Mouse (Mus musculus) adrenal gland, postnatal 25 days (tissue): Measurements from ENCODE around the gene Ptgdr. TPM values are rescaled to one million over a fixed set of nuclear protein-coding genes. Genes with fewer than 3 reads are reported as not detected.
"Not testable (repeated sequence)": the region's sequence is repeated elsewhere in the genome, so short reads cannot be mapped to it uniquely, and the experiment has no call there.

Experiments
- DNase-seq: peaks from one replicate; pipeline ENCODE4 v3.0.0; 2021; ENCODE audit warnings: mixed read lengths
- long read RNA-seq: library from polyadenylated mRNA; stranded (forward); transcript quantifications from one replicate; pipeline ENCODE4 v2.0.0, GENCODE M21; 2021
- total RNA-seq: library from RNA; stranded (reverse); gene quantifications from 2 replicates; pipeline ENCODE4 v1.2.3, GENCODE M21; 2021

Ptgdr gene
- not detected in 2 replicates for total RNA-seq
- long read RNA-seq, result 0 reads

DNA sequence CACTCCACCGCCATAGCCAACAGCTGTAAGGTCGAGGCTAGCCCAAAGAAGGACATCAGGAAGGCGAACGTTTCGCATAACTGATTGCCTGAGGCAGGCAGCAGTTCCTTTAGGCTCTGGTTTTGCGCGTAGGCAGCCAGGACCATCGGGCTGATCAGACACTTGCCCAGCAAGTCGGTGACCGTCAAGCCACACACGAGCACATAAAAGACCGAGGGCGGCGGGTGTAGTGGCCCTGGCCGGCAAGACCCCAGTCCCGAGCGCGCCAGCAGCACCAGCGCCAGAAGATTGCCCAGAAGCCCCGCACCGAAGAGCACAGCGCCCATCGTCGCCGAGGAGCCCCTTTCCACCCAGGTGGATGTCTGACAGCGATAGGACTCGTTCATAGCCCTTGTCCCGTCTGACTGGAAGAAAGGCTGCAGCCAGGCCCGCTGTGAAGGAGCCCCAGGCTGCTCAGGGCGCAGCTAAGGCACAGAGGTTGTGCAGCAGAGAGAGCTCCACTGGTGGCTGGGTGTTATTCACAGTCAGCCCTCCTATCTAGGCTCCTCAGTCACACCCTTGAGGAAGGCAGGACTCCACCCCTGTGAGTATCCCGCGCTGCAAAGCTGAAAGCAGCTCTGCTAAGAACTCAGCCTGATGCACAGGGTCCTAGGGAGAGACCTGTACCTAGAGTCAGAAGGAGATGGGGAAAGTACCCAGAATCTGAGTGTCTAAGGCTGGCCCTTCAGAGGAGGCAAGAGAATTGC, at the start of gene Ptgdr:
TSS of gene Ptgdr (minus strand) at position 508 of the 746 bp plus-strand sequence.
- DNase-seq, result no peak

DNA sequence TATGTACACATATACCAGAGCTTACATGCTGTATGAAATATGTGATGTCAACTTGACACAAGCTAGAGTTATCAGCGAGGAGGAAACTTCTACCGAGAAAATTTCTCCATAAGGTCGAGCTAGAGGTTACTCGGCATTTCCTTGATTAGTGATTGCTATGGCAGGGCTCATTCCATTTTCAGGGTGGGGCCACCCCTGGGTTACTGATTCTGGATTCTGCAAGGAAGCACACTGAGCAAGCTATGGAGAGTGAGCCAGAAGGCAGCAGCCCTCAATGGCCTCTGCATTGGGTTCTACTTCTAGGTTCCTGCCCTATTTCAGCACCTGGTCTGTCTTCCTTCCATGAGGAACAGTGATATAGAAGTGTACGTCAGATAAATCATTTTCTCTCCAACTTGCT, 48.6 kb upstream of the Ptgdr start:
- no peak for DNase-seq

DNA sequence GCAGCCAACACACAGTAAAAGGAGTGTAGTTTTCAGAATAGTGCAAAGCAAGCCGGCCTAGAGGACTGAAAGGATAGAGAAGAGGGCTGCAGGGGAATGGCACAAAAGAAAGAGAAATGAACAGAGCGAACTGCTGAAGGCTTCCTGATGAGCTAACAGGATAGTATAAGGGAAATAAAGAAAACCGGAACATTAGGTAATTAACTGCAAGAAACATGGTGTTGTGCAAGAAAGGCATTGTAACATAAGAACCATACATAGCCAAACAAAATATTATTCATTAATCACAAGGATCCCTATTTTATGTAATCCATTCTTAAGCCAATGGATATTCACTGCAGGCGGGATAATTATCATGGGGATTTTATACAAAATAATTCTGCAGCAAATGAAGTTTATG, 45.0 kb upstream of the Ptgdr start:
- no peak for DNase-seq

DNA sequence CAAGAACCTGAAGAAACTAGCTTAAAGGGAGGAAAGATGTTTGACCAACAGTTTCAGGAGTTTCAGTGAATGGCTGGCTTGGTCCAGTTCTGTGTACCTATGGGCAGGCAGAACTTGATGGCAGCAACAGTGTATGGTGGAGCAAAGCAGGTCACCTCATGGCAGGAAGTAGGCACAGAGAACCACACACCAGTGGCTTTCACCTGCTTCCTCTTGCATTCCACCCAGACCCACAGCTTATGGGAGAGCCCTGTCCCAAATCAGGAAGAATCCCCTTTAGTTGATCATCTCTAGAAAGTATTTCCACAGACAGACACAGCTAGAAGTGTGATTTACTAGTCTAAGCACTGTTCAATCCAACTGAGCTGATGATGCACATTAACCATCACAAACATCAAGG, 42.6 kb upstream of the Ptgdr start:
- not testable (repeated sequence) for DNase-seq

DNA sequence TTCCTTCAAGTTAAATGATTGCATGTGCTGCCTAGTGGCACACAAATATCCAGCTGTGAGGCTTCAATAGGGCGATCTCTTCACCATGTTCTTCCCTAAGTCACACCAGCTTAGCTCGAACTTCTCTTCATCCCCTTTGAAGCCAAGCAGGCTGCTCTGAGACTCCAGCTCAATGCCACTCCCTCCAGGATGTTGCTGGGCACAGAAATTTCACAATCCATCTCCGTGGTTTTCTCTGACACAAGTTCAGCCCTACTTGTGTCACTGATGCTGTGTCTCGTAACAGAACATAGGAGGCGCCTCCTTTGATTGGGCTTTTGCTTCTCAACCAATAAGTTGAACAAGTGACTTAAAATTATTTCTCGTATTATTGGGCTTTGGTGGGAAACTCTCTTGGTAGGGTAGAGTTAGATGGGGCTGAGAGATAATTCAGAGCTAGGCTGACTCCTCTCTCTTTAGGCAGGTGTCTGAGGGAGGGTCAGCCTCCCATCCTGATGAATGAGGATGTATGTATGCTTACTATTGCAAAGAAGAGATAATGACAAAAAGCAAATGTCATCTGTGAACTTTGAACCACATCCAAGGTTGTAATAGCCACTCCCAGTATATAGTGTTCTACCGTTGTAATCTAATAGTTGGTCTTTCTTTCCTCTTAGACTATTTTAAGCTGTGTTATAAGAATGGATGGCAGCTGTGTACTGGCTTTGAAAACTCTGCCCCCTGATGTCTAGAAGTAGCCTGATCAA, 32.4 kb upstream of the Ptgdr start:
- DNase-seq, result no peak

DNA sequence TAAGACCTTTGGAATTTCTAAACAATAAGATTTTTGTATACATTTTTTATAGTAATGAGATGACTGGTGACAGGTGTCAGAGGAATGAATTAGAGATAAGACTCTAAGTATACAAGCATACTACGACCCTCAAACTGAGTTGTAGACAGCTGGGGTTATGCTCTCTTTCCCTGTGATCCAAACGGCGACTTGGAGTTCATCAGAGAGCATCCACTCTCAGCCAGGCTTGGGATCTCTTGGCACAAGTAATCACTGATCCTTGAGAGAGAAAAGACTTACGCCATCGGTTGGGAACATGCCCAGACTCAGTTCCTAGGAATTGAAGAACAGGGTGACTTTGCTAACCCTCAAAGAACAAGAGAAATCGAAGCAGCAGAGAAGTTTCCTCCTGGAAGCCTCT, 10.5 kb upstream of the Ptgdr start:
- no peak for DNase-seq

DNA sequence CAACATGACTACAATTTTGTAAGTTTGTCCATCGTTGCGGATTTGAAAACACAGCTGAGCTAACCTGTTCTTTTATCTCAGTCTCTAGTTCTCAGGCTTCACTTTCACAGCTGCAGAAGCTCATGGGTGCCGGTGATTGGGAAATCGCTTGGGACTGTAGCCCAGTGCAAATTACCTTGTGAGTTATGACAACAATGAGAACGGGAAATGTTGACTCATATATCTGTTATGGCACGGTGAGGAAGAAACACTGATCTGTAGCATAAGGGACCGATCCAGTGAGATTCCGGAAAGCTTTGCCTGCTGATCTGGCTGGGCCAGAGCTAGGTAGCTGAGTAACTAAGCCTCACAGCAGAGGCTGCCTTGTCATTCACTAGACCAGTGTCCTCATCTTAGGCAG, 6.5 kb upstream of the Ptgdr start:
- DNase-seq, result no peak

DNA sequence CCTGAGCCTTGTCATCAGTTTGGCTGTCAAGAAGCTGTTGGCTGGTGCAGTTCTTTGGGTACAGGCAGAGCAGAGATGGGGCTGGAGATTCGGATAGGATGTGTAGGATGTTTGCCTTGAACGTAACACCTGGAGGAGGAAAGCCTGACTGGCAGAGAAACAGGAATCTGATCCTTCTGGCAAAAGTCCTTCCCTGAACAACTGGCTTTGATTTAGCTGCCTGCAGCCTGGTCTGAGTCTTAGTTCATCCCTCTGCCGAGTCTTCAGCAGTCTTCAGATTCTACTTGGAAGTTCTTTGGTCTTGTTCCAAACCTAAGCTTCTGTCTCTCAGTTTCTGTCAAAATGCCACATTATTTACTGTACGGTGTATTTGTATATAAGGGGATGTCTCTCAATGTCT, 3.9 kb upstream of the Ptgdr start:
- no peak for DNase-seq

DNA sequence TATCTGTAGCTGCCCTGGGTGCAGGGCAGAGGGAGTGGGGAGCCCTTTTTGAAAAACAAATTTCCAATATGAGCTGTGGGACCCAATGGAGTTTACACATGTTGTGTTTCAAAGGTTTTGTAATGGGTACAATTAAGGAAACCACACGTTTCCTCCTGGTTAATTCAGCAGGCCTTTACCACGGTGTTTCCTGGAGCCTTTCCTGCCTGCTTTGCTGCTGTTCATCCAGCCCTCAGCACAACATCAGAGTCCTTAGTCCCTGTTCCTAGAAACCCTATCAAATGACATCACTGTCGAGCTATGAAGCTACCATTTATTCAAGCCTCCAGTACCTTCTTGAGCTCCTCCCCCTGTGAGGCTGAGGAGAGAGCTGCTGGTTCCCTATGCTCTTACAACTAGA, 2.0 kb upstream of the Ptgdr start:
- DNase-seq, result no peak

DNA sequence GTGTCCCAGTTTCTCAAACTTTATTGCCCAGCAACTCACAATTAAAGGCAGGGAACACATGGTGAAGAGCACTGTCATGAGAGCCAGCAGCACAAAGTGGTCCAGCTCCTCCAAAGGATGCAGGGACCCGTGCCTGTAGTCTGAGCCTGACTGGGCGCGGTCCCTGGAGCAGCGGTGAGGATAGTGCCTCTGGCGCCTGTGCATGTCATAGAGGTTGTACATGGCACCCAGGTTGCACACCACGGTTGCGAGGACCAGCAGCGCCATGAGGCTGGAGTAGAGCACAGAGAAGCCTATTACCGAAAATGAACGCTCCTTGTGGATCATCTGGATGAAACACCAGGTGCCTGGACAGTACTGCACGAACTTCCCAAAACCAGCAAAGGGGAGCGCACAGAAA, 803 bp downstream of the Ptgdr start:
- DNase-seq, result no peak

DNA sequence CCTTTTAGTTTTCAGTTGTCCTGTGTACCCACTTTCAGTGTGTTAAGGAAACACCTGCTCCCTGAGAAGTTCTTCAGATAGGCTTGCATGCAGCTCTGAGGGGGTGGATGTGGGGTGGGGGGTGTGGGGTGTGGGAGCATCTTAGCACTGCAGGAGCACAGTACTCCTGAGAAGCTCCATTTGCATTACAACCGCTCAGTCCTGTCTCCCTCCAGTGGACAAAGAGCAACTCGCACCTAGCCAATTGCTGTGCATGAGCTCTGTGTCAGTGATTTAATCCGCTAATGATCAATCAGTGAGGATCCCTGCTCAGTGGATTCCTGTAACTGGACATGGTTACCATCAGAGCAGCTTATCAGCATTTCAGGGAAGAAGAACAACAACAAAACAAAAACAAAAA, 8.5 kb downstream of the Ptgdr start:
- DNase-seq, result not testable (repeated sequence)

DNA sequence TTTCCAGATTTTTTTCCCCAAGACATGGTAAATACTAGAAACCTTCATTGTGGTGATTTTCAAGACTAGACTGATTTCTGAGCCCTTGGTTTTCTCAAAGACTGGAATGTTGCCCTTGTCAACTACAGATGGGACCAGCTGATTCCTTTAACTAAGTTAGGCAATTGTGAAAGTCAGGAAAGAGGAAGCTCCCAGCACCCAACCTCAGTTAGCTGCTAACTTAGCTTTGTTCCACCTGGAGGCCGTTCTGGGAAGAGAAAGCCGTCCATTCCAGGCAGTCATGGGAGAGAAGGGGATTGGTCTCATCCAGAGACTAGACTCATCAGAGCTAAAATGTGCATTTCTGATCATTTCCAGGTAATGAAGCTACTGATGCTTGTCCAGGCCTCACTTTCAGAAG, 11.4 kb downstream of the Ptgdr start:
- DNase-seq, result no peak

DNA sequence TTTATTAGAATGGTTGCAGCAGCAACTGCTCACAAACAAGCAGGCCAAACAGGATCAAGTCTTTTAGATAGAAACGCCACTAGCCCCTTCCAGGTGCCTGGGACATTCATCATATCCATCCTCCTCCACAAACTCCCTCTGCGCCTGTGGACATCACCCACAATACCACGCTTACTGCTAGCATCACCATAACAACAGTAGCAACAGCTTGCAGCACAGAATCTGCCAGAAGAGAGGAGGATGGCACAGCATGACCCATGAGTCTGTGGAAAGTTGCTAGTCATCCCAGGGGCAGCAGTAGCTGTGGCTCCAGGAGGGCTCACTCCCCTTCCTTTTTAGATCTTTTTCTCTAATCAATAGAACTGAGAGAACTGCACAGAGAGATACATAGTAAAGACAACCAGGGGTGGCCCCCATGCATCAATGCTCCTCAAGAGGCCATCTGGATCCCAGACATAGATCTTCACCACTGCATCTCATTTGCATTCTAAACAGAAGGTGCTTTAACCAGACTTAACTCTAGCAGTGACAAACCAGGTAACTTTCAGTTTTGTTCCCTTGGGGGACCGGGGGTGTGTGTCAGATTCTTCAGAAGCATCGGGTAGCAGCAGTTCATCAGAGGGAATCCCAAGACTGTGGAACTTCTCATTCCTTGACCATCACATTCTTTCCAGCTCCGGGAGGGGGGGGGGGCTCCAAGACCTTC, 12.5 kb downstream of the Ptgdr start:
- no peak for DNase-seq

DNA sequence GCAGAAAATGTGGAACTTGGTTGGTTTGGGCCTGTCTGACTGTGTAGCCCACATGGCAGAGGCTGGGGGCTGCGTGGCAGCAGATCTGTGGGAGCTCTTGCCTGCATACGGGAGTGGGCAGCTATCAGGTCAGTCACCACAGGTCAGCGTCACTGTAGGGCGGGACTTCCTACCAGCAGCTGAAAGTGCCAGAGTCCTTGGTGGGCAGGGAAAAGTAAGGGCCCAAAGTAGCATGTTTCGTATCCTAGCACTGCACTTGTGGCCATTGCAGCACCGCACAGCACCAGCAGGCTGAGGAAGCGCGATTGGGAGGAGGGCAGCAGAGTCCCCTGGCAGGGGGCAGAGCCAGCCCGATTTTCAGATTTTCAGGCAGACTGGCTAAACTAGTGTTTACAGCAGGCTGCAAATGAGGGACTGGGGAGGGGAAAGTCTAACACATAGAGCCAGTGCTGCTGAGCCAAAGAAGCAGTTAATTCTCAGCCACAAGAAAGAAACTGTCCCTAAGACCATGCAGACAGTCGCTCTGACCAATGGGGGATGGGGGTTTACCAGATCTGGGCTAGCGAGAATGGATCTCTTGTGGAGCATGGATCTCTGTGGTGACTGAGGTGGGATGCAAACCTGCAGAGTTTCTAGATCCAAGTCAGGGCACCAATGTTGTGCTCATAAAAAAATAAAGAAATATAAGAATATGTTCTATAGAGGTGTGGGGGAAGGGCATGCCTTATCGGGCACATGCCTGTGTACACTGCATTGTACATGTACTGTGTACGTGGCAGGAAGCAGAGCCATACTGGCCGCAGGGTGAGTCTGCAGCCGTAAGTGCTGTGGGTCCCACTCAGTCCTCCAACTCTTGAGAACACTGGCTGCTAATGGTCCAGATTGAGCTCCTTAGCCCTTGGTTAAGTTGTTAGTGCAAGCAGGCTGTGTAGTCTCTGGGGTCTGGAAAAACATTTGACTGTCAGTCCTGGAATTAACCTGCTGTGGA, 15.1 kb downstream of the Ptgdr start:
- no peak for DNase-seq

DNA sequence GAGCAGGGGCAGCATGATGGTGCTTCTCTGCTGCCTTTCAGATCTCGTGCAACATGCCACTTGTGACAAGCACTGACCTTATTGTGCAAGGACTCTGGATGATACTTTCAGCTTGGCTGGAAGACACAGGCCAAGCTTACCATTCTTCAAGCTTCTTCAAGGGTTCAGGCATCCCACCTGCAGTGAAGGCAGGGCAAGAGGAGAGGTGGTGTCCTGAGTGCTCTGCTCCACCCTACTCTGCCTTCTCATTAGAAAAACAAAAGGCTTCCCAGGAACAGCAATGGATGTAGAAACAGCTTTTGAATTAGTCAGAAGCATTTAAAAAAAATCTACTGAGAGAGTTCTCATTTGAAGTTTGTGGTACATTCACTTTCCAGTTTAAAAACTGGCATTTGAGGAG, 20.5 kb downstream of the Ptgdr start:
- DNase-seq, result no peak

DNA sequence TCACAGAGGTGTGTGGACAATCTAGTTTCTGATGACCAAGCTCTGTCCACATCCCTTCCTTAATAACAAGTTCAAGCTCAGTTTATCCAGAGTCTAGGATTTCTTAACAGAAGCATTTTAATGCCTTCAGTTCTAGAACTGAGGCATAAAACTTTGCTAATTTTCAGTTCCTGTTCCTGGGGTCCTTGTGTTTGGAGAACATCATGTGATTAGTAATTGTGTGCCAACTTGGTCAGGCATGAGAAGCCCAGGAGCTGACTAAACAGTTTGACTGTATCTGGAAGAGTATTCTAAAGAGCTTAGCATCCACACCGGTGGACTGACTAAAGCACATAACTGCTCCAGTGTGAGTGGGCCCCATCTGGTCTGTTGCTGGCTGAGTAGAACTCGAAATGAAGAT, 24.0 kb downstream of the Ptgdr start:
- DNase-seq, result no peak

DNA sequence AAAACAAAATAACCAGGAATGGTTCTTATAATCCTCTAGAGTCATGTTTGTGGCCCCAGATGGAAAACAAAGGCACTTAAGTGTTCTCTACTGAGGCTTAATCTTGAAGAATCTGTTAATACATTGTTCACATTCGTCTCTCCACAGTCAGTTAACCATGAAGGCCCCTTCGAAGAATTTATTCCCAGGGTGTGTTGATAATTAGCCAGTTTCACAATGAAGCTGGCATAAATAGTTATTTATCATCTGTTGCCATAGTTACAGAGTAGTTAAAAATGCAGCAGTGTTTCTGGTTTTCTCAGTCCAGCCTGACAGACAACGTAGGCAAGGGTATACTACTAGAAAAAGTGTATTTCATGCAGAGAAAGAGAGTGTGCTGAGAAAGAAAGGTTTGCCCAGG, 25.0 kb downstream of the Ptgdr start:
- DNase-seq, result not testable (repeated sequence)

DNA sequence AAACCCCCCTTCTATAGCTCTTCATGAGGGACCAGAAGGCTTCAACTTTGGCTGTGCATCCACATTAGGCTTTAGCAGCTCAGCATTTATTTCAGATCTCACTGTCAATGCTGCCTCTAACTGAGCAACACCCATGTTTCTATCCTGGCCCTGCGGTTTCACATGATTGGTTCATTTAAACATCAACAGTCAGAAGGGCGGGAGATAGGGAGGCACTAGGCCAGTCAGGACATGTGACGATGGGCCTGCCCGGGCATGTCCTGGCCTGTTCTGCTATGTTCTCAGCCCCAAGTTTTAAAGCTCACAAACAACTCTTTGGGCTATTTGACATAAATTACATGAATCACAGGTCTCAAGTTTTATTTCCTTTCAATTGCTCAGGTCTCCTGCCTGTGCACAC, 26.1 kb downstream of the Ptgdr start:
- not testable (repeated sequence) for DNase-seq

DNA sequence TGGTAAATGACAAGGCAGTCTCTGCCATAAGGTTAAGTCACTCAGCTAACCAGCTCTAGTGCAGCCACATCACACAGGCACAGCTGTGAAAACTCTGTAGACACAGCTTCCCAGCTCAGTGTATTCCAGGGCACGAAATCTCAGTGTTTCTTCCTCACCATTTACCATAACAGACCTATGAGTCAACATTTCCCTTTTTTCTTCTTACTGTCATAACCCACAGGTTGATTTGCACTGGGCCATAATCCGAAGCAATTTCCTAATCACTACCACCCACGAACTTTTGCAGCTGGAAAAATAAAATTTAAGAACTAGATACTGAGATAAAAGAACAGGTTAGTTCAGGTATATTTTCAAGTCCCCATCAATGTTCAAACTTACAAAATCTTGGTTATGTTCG, 31.4 kb downstream of the Ptgdr start:
- no peak for DNase-seq

DNA sequence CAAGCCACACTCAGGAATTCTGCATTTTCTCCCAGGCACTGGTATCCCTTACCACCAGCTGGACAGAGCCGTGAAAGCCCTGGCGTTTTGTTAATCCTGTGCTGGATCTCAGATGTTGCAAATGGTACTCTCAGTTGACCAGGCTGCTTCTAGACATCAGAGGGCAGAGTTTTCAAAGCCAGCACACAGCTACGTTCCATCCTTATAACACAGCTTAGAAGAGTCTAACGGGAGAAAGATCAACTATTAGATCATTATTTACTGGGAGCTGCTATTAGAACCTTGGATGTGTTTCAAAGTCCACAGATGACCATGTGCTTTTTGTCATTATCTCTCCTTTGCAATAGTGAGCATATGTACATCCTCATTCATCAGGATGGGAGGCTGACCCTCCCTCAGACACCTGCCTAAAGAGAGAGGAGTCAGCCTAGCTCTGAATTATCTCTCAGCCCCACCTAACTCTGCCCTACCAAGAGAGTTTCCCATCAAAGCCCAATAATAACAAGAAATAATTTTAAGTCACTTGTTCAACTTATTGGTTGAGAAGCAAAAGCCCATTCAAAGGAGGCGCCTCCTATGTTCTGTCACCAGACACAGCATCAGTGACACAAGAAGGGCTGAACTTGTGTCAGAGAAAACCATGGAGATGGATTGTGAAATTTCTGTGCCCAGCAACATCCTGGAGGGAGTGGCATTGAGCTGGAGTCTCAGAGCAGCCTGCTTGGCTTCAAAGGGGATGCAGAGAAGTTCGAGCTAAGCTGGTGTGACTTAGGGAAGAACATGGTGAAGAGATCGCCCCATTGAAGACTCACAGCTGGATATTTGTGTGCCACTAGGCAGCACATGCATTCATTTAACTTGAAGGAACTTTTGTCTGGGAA, 37.8 kb downstream of the Ptgdr start:
- DNase-seq, result no peak

DNA sequence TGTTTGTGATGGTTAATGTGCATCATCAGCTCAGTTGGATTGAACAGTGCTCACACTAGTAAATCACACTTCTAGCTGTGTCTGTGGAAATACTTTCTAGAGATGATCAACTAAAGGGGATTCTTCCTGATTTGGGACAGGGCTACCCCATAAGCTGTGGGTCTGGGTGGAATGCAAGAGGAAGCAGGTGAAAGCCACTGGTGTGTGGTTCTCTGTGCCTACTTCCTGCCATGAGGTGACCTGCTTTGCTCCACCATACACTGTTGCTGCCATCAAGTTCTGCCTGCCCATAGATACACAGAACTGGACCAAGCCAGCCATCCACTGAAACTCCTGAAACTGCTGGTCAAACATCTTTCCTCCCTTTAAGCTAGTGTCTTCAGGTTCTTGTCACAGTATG, 46.0 kb downstream of the Ptgdr start:
- not testable (repeated sequence) for DNase-seq
